Mouse (Mus musculus): ENCODE measurements around the gene Olfr1308. TPM values are rescaled to one million over a fixed set of nuclear protein-coding genes. Genes with fewer than 3 reads are reported as not detected.

Olfr1308 gene
- total RNA-seq (2015): not detected in 2 replicates
- total RNA-seq (2017): not detected in 2 replicates

DNA sequence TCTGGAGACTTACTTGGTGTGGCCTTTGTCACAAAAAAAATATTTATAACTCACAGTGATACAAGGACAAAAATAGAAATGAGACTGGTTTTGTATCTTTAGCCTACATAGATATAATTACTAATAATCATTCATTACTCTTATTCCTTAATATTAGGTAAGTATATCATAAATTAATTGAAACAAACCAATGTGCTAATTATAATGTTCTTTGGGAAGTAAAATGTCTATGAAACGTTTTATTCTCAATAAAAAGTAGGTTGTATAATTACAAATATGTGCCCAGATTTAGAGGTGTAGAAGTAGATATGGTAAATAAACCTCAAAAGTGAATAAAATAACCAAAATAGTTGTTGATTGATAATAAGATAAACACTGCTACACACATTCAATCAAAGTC is at the start of gene Olfr1308:
TSS of gene Olfr1308 (minus strand) at position 101 of the 400 bp plus-strand sequence.
- no peak for ATAC-seq (ENCODE audit: poor library complexity, severe bottlenecking)

GRCm38 (mm10) chr2:112012608-112013007 is 47.9 kb upstream of the Olfr1308 start, which contains the start of gene Olfr1310:
Olfr1310 (minus strand) TSS chr2:112012708.
- no peak for ATAC-seq (ENCODE audit: poor library complexity, severe bottlenecking)

DNA sequence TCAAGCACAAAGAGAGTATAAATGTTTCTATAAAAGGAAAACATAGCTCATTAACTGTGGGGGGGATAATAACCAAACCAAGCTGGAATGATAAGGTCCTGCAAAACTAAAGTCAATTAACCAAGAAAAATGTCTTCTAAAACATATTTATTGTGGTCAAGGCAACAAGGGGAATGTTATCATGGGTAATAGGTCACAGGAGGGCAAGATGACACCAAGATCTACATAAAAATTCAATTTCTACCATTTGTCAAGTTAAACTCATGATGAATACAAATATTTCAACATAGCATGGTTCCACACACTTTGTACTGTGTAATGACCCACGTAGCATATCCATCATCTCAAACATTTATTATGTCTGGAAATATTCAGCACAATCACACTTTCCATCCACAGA is 25.4 kb upstream of the Olfr1308 start, which contains the start of gene Olfr1309:
TSS of gene Olfr1309 (minus strand) at position 101 of the 400 bp plus-strand sequence.
- no peak for ATAC-seq (ENCODE audit: poor library complexity, severe bottlenecking)

GRCm38 (mm10) chr2:111949340-111949739 is 15.4 kb downstream of the Olfr1308 start, which contains the start of gene Olfr1307:
Olfr1307 (minus strand) TSS chr2:111949440.
- no peak for ATAC-seq (ENCODE audit: poor library complexity, severe bottlenecking)

DNA sequence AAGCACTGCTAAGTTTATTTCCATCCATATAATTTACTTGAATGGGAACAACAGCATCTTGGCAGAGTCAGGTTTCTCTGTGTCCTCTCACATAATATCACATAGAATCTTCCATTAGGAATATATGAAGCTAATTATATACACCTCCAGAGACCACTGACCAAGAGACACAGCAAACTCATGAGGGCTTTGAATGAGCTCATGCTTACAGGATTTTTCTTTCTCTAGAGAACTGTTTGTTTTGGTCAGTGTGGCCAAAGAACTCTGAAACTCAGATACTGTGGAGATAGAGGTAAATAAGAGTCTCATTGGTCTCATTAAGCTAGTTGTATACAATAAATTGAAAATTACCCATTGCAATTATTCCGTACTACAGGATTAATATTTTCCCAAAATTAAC is 48.6 kb downstream of the Olfr1308 start, which contains the start of gene Olfr1306:
TSS of gene Olfr1306 (minus strand) at position 101 of the 400 bp plus-strand sequence.
- no peak for ATAC-seq (ENCODE audit: poor library complexity, severe bottlenecking)

Other genes starting within 250 kb of the Olfr1308 start
- not detected in 2 replicates for gene Olfr1301, start 213.9 kb downstream of the Olfr1308 start, total RNA-seq (2015)
- not detected in 2 replicates for gene Olfr1301, start 213.9 kb downstream of the Olfr1308 start, total RNA-seq (2017)
- not detected in 2 replicates for gene Olfr1302, start 187.5 kb downstream of the Olfr1308 start, total RNA-seq (2015)
- not detected in 2 replicates for gene Olfr1302, start 187.5 kb downstream of the Olfr1308 start, total RNA-seq (2017)
- not detected in 2 replicates for gene Olfr1303, start 144.6 kb downstream of the Olfr1308 start, total RNA-seq (2015)
- gene Olfr1303, start 144.6 kb downstream of the Olfr1308 start, total RNA-seq (2017): not detected in 2 replicates
- not detected in 2 replicates for gene Olfr1305, start 87.8 kb downstream of the Olfr1308 start, total RNA-seq (2015)
- not detected in 2 replicates for gene Olfr1305, start 87.8 kb downstream of the Olfr1308 start, total RNA-seq (2017)
- not detected in 2 replicates for gene Olfr1306, start 48.7 kb downstream of the Olfr1308 start, total RNA-seq (2015)
- gene Olfr1306, start 48.7 kb downstream of the Olfr1308 start, total RNA-seq (2017): not detected in 2 replicates
- gene Olfr1307, start 15.5 kb downstream of the Olfr1308 start, total RNA-seq (2015): under 0.01 TPM in 1 of 2 replicates, not detected in the other
- not detected in 2 replicates for gene Olfr1307, start 15.5 kb downstream of the Olfr1308 start, total RNA-seq (2017)
- gene Olfr1309, start 25.3 kb upstream of the Olfr1308 start, total RNA-seq (2015): not detected in 2 replicates
- gene Olfr1309, start 25.3 kb upstream of the Olfr1308 start, total RNA-seq (2017): not detected in 2 replicates
- not detected in 2 replicates for gene Olfr1310, start 47.8 kb upstream of the Olfr1308 start, total RNA-seq (2015)
- gene Olfr1310, start 47.8 kb upstream of the Olfr1308 start, total RNA-seq (2017): not detected in 2 replicates
- not detected in 2 replicates for gene Olfr1311, start 59.5 kb upstream of the Olfr1308 start, total RNA-seq (2015)
- not detected in 2 replicates for gene Olfr1311, start 59.5 kb upstream of the Olfr1308 start, total RNA-seq (2017)
- gene Olfr1312, start 85.3 kb upstream of the Olfr1308 start, total RNA-seq (2015): not detected in 2 replicates
- gene Olfr1312, start 85.3 kb upstream of the Olfr1308 start, total RNA-seq (2017): not detected in 2 replicates
- not detected in 2 replicates for gene Olfr1313, start 112.9 kb upstream of the Olfr1308 start, total RNA-seq (2015)
- 0.51 TPM in 1 of 2 replicates, not detected in the other for gene Olfr1313, start 112.9 kb upstream of the Olfr1308 start, total RNA-seq (2017)
- not detected in 2 replicates for gene Olfr1314, start 131.8 kb upstream of the Olfr1308 start, total RNA-seq (2015)
- gene Olfr1314, start 131.8 kb upstream of the Olfr1308 start, total RNA-seq (2017): not detected in 2 replicates
- gene Olfr1315-ps1, start 150.5 kb upstream of the Olfr1308 start, total RNA-seq (2015): not detected in 2 replicates
- gene Olfr1315-ps1, start 150.5 kb upstream of the Olfr1308 start, total RNA-seq (2017): not detected in 2 replicates
- not detected in 2 replicates for gene Olfr1316, start 170.0 kb upstream of the Olfr1308 start, total RNA-seq (2015)
- gene Olfr1316, start 170.0 kb upstream of the Olfr1308 start, total RNA-seq (2017): not detected in 2 replicates
- not detected in 2 replicates for gene Olfr1317, start 175.4 kb upstream of the Olfr1308 start, total RNA-seq (2015)
- gene Olfr1317, start 175.4 kb upstream of the Olfr1308 start, total RNA-seq (2017): not detected in 2 replicates
- not detected in 2 replicates for gene Olfr1318, start 189.3 kb upstream of the Olfr1308 start, total RNA-seq (2015)
- gene Olfr1318, start 189.3 kb upstream of the Olfr1308 start, total RNA-seq (2017): not detected in 2 replicates